Mouse (Mus musculus) heart, adult 11 months (tissue): ENCODE data around the gene Crybg3.

Experiments
- DNase-seq: peaks from one replicate; pipeline ENCODE4 v3.0.0; 2022

Gene Crybg3

DNA sequence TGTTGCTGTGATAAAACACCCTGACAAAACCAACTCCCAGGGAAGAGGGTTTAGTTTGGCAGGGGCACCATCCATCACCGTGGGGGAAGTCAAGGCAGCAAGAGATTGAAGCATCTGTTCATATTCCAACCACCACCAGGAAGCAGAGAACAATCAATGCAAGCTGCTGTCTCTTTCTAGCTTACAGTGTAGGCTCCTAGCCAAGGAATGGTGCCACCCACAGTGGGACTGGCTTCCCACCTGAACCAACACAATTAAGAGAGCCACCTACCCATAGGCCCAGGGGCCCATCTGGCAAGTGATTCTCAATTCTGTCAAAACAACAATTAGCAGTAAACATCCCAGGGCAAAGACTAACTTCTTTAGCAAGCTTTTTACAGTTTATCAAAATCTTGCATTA lies 152.6 kb downstream of the Crybg3 start:
- DNase-seq: peak; percentile 41

DNA sequence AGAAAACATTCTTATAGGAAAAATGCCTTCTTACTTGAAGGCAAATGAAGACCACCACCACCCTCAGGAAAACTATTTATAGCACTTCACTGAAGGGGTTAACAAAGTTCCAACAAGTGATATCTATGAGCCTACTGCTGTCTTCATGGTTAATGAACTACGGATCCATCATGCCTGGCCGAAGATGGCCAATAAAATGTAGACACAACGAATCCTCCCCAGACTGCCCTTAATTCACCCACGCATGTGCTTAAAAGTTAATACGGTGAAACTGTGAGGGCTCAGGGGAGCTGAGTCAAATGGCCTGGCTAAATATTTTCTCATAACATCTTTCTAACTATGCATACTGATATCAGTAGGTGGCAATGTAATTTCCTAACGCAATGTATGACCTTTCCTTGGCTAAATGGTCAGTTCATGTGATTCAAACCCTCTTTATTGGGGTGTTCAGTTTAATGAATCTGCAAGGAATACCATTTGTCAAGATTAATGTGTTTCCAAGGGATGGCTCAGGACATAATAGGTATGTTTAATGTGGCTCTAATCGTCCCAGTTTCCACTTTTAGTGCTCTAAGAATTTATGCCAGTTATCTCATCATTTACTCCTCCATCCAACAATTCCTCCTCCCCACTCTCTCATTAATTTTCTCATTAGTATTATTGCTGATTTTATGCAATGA lies 155.8 kb downstream of the Crybg3 start:
- DNase-seq: no peak
